Mouse (Mus musculus) cerebellum, adult 8-10 months (tissue): Measurements from ENCODE around the gene Slc39a7.
A peak's percentile ranks its signal among the peaks of the same experiment; 100 is the strongest.
"Not testable (repeated sequence)": the region's sequence is repeated elsewhere in the genome, so short reads cannot be mapped to it uniquely, and the experiment has no call there.

Experiments used
- DNase-seq: peaks from one replicate; pipeline ENCODE4 v3.0.0; 2022

The Slc39a7 gene

DNA sequence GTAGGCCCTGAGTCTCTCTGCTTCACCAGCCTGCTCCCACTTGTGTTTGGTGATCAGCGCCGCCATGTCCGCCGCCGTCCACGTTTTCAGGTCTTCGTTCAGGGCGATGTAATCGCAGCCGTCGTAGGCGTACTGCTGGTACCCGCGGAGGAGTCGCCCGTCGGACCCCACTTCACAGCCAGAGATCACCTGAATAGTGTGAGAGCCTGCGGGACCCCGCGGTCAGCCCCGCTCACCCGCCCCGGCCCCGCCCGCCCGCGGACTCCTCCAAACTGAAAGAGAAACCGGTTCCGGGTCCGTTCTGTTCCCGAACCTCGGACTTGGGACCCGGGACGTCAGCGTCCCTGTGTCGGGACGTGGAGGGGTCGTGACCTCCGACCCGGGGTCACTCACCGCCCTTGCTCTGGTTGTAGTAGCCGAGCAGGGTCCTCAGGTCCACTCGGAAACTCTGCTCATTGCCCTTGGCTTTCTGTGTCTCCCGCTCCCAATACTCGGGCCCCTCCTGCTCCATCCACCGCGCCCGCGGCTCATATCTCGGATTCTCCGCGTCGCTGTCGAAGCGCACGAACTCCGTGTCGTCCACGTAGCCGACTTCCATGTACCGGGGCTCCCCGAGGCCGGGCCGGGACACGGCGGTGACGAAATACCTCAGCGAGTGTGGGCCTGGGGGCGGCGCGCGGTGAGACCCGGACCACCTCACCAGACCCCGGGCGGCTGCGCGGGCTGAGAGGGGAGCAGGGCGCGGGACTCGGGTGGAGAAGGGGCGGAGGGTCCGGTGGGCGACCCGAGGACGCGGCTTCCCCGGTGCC, 31.9 kb downstream of the Slc39a7 start:
- peak; percentile 5 for DNase-seq

DNA sequence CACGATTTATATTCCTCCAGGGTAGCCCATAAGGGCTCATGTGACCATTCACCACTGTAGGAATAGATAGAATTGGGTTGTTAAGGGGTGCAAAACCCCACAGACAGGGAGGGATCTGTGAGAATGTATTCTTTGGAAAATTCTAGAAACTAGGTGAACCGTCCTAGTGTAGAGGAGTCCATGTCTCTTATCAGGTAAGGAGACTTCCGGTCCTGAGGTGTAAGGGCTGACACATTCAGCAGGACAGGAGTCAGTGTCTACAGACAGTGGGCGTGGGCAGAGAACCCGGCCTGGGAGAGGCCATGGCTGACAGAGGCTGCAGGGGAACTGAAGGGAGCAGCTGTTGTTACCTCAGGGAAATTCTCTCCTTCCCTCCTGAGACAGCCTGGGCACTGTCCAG, 32.8 kb downstream of the Slc39a7 start:
- not testable (repeated sequence) for DNase-seq

DNA sequence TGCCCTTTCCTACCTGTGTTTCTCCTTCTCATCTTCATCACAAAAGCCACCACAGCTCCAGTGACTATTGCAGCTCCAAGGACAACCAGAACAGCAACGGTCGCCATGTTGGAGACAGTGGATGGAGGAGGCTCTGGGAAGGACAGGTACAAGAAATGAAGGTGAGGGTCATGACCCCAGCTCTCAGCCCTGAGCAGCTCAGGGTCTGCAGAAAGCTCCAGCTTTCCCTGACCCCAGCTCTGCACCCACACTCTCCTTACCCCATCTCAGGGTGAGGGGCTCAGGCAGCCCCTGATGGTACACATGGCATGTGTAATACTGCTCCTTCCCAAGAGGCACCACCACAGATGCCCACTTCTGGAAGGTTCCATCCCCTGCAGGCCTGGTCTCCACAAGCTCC, 34.5 kb downstream of the Slc39a7 start:
- DNase-seq = not testable (repeated sequence)

DNA sequence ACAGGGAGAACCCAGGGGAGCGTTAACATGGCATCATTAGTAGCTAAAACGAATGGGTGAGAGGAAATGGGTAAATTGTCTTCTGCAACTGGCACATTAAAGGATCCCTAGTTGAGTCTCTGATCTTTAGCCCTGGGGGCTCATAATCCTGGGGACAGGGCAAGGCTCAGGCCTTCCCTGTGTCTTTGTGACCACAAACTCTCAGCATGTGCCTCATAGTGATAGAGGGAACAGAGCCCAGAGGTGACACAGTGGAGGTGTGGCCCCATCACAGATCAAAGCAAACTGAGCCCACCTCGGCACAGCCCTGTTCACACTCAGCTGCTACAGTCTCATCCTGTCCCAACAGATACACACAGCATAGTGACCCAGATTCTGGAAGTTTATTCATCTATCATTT, 35.8 kb downstream of the Slc39a7 start:
- DNase-seq = no peak

DNA sequence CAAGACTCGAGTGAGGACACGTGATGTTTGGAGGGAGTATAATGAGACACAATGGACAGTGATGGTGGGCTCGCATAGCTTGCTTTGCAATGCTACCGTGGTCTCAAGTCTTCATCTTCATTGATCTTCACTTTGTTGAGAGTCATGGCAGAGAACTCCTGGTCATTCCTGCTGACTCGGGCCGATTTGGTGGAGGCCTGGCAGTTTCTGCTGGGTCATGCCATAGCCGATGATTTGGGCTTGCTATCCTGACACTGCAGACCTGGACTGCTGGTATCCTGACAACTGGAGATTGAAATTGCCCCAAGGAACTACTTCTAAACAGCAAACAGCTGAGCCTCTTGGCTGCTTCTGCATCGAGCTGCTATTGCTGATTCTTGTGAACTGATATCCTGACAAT, 36.5 kb downstream of the Slc39a7 start:
- DNase-seq = no peak

DNA sequence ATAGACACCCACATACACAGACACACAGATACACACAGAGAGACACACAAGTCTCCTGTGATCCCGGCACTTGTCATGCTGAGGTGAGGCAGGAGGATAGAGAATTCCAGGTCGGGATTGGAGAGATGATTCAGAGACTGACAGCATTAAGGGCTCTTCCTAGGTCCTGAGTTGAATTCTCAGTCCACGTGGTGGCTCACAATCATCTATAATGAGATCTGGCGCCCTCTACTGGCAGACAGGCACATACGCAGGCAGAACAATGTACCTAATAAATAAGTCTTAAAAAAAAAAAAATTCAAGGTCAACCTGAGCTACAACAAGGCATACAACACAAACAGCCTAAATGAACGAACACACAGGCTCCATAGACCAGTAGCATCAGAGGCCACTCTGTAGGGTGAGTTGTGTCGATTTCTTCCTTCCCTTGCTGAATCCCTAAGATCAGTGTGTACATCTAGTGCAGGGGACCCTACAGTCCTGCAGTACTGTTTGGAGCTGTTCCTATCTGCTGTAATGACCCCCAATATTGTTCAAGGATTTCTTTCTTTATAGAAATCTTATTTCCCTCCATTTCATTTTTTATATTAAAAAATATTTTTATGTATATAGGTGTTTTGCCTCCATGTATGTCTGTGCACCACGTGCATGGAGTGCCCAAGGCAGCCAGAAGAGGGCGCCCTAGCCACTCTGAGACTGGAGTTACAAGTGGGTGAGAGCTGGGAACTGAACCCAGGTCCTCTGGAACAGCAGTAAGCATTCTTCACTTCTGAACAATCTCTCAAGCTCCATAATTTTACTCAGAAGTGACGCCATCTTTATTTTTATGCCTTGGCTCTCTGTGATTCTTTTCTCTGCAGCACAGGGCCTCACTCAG, 39.5 kb downstream of the Slc39a7 start:
- peak; percentile 47 for DNase-seq

DNA sequence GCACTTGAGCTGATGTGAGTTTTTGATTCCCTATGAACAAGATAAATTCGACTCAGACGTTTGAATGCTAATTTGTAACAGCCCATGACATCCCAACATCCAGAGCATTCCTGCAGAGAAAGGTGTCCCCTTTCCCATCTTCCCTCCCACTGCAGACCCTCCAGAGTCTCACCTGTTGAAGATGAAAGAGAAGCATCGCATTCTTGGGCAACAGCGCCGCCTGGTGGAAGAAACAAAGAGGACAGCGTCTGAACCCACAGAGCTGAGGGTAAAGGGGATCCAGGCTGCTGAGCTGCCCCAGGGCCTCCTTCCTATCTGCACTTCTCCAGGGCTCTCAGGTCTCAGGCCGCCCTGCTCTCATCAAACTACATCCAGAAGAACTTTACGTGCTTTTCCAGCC, 49.3 kb downstream of the Slc39a7 start:
- peak; percentile 75 for DNase-seq

DNA sequence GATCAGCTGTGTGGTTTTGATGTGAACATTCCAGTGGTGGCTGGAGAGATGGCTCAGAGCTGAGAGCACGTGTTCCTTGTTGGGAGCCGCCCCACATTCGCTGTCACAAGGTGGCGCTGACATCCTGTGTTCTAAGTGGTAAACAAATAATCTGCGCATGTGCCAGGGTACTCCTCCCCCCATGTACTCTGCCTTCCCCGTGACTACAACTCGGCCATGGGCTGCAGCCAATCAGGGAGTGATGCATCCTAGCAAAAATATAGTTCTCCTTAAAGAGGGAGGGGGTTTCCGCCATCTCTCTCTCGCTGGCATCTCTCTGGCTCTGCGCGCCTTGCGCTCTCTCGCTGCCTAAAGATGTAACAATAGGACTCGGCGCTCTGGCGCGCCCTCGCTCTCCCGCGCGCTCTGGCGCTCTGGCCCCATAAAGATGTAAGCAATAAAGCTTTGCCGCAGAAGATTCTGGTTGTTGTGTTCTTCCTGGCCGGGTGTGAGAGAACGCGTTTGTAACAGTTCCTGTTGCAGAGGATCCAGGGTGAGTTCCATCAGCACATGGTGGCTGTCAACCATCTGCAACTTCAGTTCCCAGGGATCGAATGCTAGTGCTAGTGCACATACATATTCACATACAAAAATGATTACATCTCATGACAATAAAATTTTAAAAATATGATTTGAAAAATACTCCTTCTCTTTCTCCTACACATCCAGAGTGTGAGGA, 50.1 kb downstream of the Slc39a7 start:
- peak; percentile 85 for DNase-seq

DNA sequence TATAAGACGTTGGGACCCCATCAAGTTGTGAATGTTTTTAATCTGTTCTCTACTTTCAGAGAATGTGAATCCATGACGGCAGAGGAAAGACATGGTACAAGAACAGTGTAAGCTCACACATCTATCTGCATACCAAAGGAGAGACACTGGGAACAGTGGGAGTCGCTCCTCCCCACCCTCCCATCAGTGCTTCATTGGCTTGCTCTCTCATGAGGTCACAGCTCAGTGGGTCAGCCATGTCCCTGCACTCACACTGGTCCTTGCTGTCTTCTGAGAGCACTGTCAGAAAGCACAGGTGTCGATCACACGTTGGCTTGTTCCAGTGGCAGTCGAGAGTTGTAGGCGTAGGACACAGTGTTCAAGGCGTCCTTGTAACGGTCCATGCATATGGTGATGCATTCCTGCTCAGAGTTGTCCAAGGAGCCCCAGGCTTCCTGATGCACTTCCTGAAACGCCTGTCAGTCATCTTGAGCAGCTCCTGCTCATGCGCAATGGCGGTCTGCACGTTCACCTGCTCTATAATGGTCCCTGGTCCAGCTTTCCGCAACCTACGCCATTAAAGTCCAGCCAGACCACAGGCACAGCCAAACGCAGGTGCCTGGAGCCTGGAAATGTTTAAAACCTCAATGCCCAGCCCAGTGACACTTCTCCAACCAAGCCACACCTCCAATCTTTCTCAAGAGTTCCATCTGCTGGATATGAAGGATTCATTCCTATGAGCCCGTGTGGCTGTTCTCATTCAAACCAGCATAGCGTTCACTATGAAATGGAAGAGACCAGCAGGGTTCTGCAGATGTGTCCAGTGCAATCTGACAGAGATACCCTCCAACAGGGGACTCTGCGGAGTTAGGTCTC, 51.1 kb downstream of the Slc39a7 start:
- DNase-seq = no peak

DNA sequence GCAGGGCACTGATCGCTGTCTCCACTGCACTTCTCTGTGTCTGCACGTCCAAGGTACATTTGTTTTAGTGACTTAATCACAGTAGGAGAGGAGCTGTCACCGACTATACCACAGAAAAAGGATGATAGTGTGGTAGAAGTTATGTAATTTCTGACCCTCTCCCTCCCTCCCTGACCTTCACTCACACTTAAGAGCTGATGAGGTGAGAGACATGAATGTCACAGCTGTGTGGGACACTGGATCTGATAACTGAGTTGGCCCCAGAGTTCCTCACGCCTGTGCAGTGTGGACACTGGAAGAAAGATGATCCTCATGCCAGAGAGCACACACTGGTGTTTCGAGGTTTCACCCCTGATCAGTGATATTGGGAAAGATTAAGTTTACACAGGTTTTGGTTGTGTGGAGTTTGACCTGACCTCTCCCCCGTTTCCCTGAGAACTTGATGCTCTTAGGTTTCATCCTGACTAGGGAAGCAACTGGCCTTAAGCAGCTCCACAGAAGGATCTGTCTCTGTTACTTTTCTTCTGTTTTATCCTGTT, 51.9 kb downstream of the Slc39a7 start:
- no peak for DNase-seq

DNA sequence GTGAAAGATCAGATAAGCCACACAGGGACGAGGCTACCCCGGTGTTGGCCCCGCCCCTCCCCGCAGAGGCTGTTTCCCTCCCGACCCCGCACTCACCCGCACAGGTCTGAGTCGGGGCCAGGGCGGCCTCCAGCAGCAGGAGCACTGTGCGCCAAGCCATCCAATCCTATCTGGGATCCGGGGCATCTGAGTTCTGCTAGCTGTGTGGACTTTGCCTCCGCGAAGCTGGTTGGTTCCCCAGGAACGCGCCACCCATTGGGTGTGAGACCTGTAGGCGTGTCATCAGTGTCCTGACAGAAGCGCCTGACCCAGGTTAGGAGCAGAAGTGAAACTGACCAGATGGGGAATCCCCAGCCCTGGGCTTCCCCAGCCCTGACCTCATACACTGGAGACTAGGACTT, 52.9 kb downstream of the Slc39a7 start:
- peak; percentile 73 for DNase-seq
